Mouse (Mus musculus) left cerebral cortex, adult 2 months (tissue): ENCODE measurements around the gene Miga1. TPM values are rescaled to one million over a fixed set of nuclear protein-coding genes. Genes with fewer than 3 reads are reported as not detected.
A peak's percentile ranks its signal among the peaks of the same experiment; 100 is the strongest.

Experiments used
- DNase-seq, 2 experiments: peaks; one replicate each; pipeline ENCODE4 v3.0.0; 2021 to 2022; ENCODE audit warnings: low spot score in 2 of 2, mixed read lengths in 1 of 2; ENCODE audit errors: extremely low spot score in 1 of 2
- H3K27ac ChIP-seq: fragments of 200-600 bp; 2 replicates; pipeline ENCODE4 v1.8.1; 2022
- H3K4me3 ChIP-seq: fragments of 200-600 bp; 2 replicates; pipeline ENCODE4 v1.8.1; 2022
- CTCF ChIP-seq: fragments of 200-600 bp; IDR thresholded peaks from 2 replicates; pipeline ENCODE4 v1.8.1; 2022; ENCODE audit warnings: antibody characterized with exemption, mild to moderate bottlenecking, moderate library complexity
- intact Hi-C: fragments of 180-260 bp; cut with DNase I; formaldehyde crosslinking; loops from one replicate; pipeline ENCODE4 v1.15.1; 2025
- total RNA-seq, 2 experiments: library from RNA; stranded (reverse); gene quantifications; 2 replicates each; pipeline ENCODE4 v1.2.3; 2021

Miga1 gene
- total RNA-seq, 2 experiments from 2014 or later = 76.2 to 78.3 TPM

- no peak for DNase-seq
- intact Hi-C loops = no loop called here
- no peak for TF ChIP-seq CTCF
- Histone ChIP-seq H3K27ac (no peak overlapping the region), H3K4me3 (no peak overlapping the region)
Observed at GRCm38 (mm10) chr3:152257528-152257927, 82.7 kb downstream of the Miga1 start.

DNA sequence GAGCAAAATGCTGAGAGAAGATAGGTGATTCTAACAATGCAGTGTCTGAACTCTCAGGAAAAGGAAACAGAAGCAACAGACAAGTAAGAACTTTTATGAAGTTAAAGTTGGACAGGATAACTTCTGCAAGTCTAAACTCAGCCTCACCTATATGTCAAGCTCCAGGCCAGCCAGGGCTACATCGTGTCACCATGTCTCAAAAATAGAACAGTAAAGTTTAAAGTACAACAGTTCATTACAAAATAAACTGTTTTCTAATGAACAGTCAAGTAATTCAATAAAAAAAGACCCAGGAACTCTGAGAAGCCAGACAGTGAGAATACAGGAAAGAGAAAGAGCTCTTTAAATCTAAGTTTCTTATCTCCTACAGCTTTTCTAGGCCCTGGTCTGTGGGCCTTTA is 89.7 kb downstream of the Miga1 start:
- no peak for TF ChIP-seq CTCF
- no peak for DNase-seq
- intact Hi-C loops = no loop called here
- Histone ChIP-seq H3K27ac (no peak overlapping the region), H3K4me3 (no peak overlapping the region)

GRCm38 (mm10) chr3:152247708-152248107 is 92.5 kb downstream of the Miga1 start:
- intact Hi-C loops = no loop called here
- DNase-seq = no peak
- no peak for TF ChIP-seq CTCF
- Histone ChIP-seq H3K4me3 (no peak overlapping the region), H3K27ac (no peak overlapping the region)

- Histone ChIP-seq H3K27ac (no peak overlapping the region), H3K4me3 (no peak overlapping the region)
- no peak for DNase-seq
- intact Hi-C loops = no loop called here
- TF ChIP-seq CTCF = no peak
Observed at GRCm38 (mm10) chr3:152245273-152245910, 94.8 kb downstream of the Miga1 start.

GRCm38 (mm10) chr3:152243304-152243703 is 96.9 kb downstream of the Miga1 start:
- Histone ChIP-seq H3K27ac (no peak overlapping the region), H3K4me3 (no peak overlapping the region)
- no peak for DNase-seq
- intact Hi-C loops = no loop called here
- TF ChIP-seq CTCF = no peak

DNA sequence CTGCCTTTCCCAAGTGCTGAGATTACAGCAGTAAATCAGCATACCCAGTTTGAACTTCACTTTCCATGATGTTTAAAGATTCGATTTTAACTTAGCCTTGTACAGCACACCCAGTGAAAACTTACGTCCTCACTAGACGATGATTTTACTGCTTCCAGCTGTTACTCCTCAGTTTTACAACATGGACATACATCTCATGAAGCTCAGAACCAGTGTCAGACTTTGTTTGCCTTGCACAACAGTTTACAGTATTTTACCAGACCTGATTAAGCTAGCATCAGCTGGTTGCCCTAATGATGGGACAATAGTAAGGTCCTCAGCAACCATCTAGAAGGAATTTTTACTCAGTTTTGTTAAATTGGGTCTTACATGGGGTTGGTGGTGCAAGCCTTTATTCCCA is 99.1 kb downstream of the Miga1 start:
- no peak for TF ChIP-seq CTCF
- intact Hi-C loops = no loop called here
- Histone ChIP-seq H3K27ac (no peak overlapping the region), H3K4me3 (no peak overlapping the region)
- no peak for DNase-seq

DNA sequence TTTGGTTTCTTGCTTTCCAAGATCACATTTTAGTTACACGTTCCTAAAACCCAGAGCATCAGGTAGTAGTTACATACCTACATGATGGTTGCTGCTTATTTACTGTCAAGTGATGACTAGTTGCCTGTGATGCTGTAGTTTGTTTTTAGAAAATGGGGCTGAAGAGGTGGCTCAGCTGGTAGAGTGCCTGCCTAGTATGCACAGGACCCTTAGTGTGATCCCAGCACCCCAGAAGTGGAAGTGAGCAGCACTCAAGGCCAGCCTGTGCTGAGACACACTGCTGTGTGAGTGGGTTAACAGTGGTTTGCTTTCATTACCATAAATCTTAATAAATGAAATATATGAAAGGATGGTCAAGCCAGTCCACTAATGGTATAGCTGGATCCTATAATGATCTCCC is 100.6 kb downstream of the Miga1 start:
- no peak for DNase-seq
- no peak overlapping the region for H3K4me3 ChIP-seq
- TF ChIP-seq CTCF = no peak
- no peak overlapping the region for H3K27ac ChIP-seq
- intact Hi-C loops = no loop called here

DNA sequence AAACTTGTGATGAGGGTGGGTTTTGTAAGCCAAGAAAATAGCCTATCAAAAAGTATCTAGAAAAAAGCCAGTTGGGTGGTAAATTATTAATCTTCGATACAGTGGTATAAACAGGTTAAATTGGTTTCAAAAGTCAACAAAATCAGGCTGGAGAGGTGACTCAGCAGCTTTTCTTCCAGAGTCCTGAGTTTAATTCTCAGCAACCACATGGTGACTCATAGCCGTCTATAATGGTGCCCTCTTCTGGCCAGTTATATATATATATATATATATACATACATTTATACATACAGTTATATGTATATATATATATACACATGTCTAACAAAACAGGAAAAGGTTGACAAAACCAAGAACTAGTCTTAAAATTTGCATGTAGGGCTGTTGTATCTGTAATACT is 101.4 kb downstream of the Miga1 start:
- no peak for DNase-seq
- Histone ChIP-seq H3K27ac (no peak overlapping the region), H3K4me3 (no peak overlapping the region)
- TF ChIP-seq CTCF = peak; percentile 26; the same call in 1 of the 2 replicates
- intact Hi-C loops = no loop called here

DNA sequence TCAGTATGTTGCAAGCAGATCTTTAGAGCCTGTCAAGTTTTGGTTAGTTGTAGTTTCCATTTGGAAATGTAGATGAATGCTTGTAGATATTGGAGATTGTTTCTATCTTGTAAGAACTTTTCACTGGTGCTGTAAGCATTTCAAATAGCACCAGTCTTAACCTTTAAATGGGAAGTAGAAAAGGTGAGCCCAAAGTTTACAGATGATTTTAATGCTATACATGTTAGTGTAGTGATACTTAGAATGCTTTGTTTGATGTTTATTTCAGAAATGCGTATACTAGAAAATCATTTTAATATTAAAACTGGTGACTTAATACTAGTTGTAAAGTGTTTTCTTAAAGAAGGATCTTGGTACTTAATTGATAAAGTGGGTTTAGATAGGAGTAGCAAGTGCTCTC is 104.4 kb downstream of the Miga1 start:
- H3K27ac ChIP-seq = no peak overlapping the region
- no peak for TF ChIP-seq CTCF
- DNase-seq = no peak
- intact Hi-C loops = no loop called here
- no peak overlapping the region for H3K4me3 ChIP-seq

- DNase-seq = no peak
- TF ChIP-seq CTCF = no peak
- H3K4me3 ChIP-seq = no peak overlapping the region
- intact Hi-C loops = no loop called here
- no peak overlapping the region for H3K27ac ChIP-seq
Observed at GRCm38 (mm10) chr3:152235238-152235637, 105.0 kb downstream of the Miga1 start.

- Histone ChIP-seq H3K4me3 (no peak overlapping the region), H3K27ac (no peak overlapping the region)
- intact Hi-C loops = loop anchor here (2.0 to 5.0 kb wide), 2 partner anchors 13 to 119 kb away; no protein-coding TSS in a partner anchor
- no peak for DNase-seq
- no peak for TF ChIP-seq CTCF
Observed at GRCm38 (mm10) chr3:152231333-152232100, 108.7 kb downstream of the Miga1 start.

DNA sequence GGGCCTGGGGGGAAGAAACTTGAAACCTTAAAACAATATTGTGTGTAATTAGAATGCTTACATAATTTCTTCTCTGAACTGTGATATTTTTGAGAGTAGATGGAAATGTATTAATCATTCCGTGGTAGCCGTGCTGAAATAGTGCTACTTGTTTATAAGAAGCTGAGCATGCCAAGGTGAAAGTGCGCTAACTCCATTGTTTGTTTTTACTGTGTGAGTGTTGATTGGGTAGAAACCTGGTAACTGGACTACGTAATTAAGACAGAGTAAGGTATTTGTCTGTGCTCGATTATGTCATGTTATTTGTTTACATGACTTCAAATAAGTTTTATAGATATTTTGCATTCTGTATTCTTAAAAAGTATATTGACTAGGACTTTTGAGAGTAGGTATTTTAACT is 110.9 kb downstream of the Miga1 start:
- intact Hi-C loops = loop anchor here (10.0 kb wide), 1 partner anchor 146 kb away; no protein-coding TSS in a partner anchor
- no peak for TF ChIP-seq CTCF
- no peak for DNase-seq
- H3K4me3 ChIP-seq = no peak overlapping the region
- no peak overlapping the region for H3K27ac ChIP-seq
